Mouse (Mus musculus) induced T-regulatory cell, adult 2 months (primary cell): ENCODE results near the gene Eif3i.
A peak's percentile ranks its signal among the peaks of the same experiment; 100 is the strongest.
"Not testable (repeated sequence)": the region's sequence is repeated elsewhere in the genome, so short reads cannot be mapped to it uniquely, and the experiment has no call there.

ENCODE experiments used
- DNase-seq: peaks from one replicate; pipeline ENCODE4 v3.0.0-alpha.2; 2012; ENCODE audit warnings: low read depth

Gene Eif3i

GRCm38 (mm10) chr4:129573430-129573829, 27.0 kb downstream of the Eif3i start, which contains the start of gene Lck:
Gene Lck, minus strand, starts transcription at chr4:129573641.
- DNase-seq: peak; percentile 91

- DNase-seq: no peak
Measured at GRCm38 (mm10) chr4:129573093-129573370, 27.4 kb downstream of the Eif3i start.

GRCm38 (mm10) chr4:129572236-129573092, 28.0 kb downstream of the Eif3i start:
- DNase-seq: peak; percentile 87

GRCm38 (mm10) chr4:129571551-129572084, 28.8 kb downstream of the Eif3i start:
- DNase-seq: peak; percentile 87

GRCm38 (mm10) chr4:129570028-129570427, 30.4 kb downstream of the Eif3i start:
- DNase-seq: peak; percentile 92

DNA sequence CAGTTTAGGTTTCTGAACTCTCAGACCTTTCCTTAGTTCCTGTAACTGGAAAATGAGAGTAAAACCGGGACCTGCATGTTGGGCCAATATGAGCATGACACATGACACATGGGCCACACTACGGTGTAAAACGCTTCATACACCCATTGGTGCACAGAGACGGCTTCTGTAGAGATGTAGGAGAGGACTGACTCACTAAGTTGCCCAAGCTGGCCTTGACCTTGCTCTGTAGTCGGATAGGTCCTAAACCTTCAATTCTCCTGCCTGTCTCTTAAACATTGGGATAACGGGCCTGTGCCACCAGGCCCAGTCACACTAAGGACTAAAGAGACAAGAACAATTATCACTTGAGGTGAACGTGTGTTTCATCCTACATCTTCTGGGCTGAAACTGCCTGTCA, 32.1 kb downstream of the Eif3i start:
- DNase-seq: peak; percentile 49

- DNase-seq: peak; percentile 63
Measured at GRCm38 (mm10) chr4:129565139-129565538, 35.3 kb downstream of the Eif3i start.

DNA sequence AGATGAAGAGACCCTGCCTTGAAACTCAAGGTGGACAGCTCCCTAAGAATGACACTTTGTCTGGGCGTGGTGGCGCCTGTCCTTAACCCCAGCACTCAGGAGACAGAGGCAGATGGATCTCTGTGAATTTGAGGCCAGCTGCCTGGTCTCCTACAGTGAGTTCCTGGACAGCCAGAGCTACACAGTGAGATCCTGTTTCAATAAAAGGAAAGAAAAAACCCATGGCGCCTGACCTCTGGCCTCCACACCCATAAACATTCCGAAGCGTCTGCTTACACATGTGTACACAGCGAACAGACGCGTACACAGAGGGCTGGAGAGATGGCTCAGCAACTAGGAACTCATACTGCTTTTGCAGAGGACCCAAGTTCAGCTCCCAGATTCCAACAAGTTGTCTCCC, 36.7 kb downstream of the Eif3i start:
- DNase-seq: no peak

DNA sequence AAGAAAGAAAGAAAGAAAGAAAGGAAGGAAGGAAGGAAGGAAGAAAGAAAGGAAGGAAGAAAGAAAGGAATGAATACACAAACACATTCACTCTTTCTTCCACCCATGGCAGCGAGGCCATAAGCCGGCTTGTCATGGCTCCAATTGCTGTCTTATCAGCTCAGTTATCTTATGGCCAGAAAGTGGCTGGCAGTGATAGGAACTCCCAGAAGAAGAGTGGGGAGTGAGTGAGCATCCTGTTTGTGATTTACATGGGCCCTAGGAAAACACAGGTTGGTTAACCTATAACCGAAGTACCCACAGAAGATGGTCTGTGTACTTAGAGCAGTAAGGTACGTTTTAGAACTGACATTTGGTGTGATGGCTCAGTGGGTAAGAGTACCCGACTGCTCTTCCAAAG, 39.3 kb downstream of the Eif3i start:
- DNase-seq: peak; percentile 50

GRCm38 (mm10) chr4:129558321-129558955, 42.0 kb downstream of the Eif3i start:
- peak; percentile 89 for DNase-seq

GRCm38 (mm10) chr4:129557256-129557808, 43.1 kb downstream of the Eif3i start:
- DNase-seq: peak; percentile 46

GRCm38 (mm10) chr4:129556532-129557223, 43.8 kb downstream of the Eif3i start:
- DNase-seq: peak; percentile 91

DNA sequence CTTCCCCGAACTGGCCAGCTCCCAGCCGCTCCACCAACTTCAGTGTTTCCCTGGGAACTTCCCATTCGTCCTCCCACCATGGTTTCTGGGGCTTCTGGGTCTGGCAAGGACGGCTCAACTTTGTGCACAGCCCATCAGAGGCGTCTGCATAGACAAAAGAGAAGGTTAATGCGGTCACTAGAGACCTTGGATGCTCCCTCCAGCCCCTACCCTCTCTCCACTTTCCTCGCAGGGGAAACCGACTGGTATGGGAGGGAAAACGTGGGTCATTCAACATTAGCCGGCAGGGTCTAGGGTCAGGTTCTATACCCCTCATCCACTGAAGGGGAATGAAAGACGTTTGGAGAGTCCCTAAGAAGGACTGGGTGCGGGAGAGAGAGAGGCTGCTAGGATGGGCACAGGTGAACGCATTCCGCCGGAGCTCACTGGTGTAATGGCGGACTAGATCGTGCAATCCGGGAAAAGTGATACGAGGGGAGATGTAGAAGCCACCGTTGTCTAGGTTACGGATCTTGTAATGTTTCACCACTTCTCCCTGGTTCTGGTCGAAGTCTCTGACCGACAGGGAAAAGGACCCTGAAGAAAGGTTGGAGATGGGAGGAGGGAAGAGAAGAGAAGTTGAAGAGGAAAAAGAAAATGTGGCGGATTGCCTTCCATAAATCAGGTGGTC, 44.5 kb downstream of the Eif3i start:
- no peak for DNase-seq

- peak; percentile 51 for DNase-seq
Measured at GRCm38 (mm10) chr4:129555421-129555861, 45.0 kb downstream of the Eif3i start.

- peak; percentile 22 for DNase-seq
Measured at GRCm38 (mm10) chr4:129554512-129554911, 45.9 kb downstream of the Eif3i start.

GRCm38 (mm10) chr4:129550295-129550694, 50.2 kb downstream of the Eif3i start:
- no peak for DNase-seq

DNA sequence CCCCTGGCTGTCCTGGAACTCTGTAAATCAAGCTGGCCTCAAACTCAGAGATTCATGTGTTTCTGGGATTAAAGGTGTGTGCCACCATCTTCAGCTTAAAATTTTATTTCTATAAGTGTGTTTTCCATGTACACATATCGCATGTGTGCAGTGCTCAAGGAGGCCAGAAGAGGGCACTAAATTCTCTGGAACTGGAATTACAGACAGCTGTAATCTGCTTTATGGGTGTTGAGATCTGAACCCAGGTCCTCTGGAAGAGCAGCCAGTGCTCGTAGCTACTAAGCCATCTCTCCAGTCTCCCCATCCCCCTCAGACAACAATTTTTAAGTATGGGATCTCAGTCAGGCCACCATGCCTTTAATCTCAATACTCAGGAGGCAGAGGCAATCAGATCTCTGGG, 51.1 kb downstream of the Eif3i start:
- peak; percentile 81 for DNase-seq

DNA sequence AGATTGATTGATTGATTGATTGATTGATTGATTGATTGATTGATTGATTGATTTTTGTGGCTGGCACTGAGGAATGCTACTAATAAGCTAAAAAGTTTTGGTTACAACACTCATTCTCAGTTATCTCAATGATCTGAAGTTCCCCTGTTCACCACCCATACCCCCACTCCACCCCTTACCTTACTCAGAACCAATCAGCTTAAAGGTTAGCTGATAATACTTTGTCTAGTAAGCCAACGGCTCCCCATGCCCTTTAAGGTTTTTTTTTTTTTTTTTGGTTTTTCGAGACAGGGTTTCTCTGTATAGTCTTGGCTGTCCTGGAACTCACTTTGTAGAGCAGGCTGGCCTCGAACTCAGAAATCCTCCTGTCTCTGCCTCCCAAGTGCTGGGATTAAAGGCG, 52.8 kb downstream of the Eif3i start:
- DNase-seq: not testable (repeated sequence)

DNA sequence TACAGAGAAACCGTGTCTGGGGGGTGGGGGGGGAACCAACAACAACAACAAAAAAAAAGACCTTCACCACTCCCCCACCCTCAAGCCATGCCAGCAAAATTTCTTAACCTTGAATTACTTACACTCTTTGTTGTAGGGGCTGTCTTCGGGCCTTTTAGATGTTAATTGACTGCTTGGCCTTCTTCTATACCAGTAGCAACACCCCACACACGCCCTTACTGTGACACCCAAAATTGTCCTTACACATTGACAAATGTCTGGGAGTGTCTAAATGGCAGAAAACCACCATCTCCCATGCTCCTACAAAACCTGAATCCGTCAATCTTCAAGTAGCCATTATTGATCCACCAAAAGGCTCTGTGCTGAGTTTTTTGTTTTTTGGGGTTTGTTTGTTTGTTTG, 56.3 kb downstream of the Eif3i start:
- DNase-seq: no peak

GRCm38 (mm10) chr4:129542592-129543141, 57.8 kb downstream of the Eif3i start, which contains the start of gene Hdac1:
Gene Hdac1, minus strand, starts transcription at chr4:129542713.
- peak; percentile 97 for DNase-seq
